Mouse (Mus musculus) liver, adult 2 months (tissue): Measurements from ENCODE around the gene Maml3. TPM values are rescaled to one million over a fixed set of nuclear protein-coding genes. Genes with fewer than 3 reads are reported as not detected.

Experiments used
- DNase-seq: peaks from one replicate; pipeline ENCODE4 v3.0.0-alpha.2; 2011; ENCODE audit warnings: low read depth, low spot score; ENCODE audit errors: extremely low read depth
- H3K27ac ChIP-seq: fragments of 200-500 bp; replicated peaks from 2 replicates; pipeline ENCODE4 v1.5.1; 2012; ENCODE audit warnings: low read depth, mild to moderate bottlenecking, control low read depth, inconsistent platforms, low read length; ENCODE audit not compliant: insufficient read depth
- H3K27me3 ChIP-seq: fragments of 200-500 bp; 2 replicates; pipeline ENCODE4 v1.6.1; 2012; ENCODE audit warnings: mild to moderate bottlenecking, moderate library complexity, low read length, inconsistent platforms; ENCODE audit not compliant: control insufficient read depth, insufficient read depth
- H3K36me3 ChIP-seq: fragments of 200-500 bp; 2 replicates; pipeline ENCODE4 v1.6.1; 2012; ENCODE audit warnings: low read length, inconsistent platforms; ENCODE audit not compliant: control insufficient read depth, insufficient read depth
- H3K4me1 ChIP-seq: fragments of 200-500 bp; 2 replicates; pipeline ENCODE4 v1.6.1; 2011; ENCODE audit warnings: low read length; ENCODE audit not compliant: control insufficient read depth, insufficient read depth
- H3K4me3 ChIP-seq: fragments of 200-500 bp; 2 replicates; pipeline ENCODE4 v1.5.1; 2011; ENCODE audit warnings: low read depth, mild to moderate bottlenecking, control low read depth, low read length, moderate library complexity; ENCODE audit not compliant: insufficient read depth
- H3K79me2 ChIP-seq: fragments of 200-500 bp; 2 replicates; pipeline ENCODE4 v1.6.1; 2012; ENCODE audit warnings: inconsistent platforms, mild to moderate bottlenecking, low read length, moderate library complexity; ENCODE audit not compliant: control insufficient read depth, insufficient read depth
- H3K9ac ChIP-seq: fragments of 200-500 bp; 2 replicates; pipeline ENCODE4 v1.6.1; 2012; ENCODE audit warnings: low read depth, mild to moderate bottlenecking, control low read depth, inconsistent platforms, low read length
- CTCF ChIP-seq: fragments of 200-500 bp; IDR thresholded peaks from 2 replicates; pipeline ENCODE4 v1.5.1; 2011; ENCODE audit warnings: low read depth, low read length, control low read depth
- POLR2A ChIP-seq: fragments of 200-500 bp; IDR thresholded peaks from 2 replicates; pipeline ENCODE4 v1.6.1; 2011; ENCODE audit warnings: low read length, control low read depth; ENCODE audit not compliant: insufficient read depth; ENCODE audit errors: extremely low read depth
- WGBS: fragments of 180-500 bp; shearing (Covaris S2); methylation state at CpG from one replicate; pipeline ENCODE4 v1.1.7; 2018; 5-methylcytosine and 5-hydroxymethylcytosine counted together
- polyA plus RNA-seq: library from polyadenylated mRNA; depleted of rRNA; stranded (reverse); fragments of >200 nt; gene quantifications from 2 replicates; pipeline ENCODE4 v1.2.3, GENCODE M21; 2012
- total RNA-seq: library from RNA; depleted of rRNA; stranded (reverse); fragments of >200 nt; gene quantifications from 2 replicates; pipeline ENCODE4 v1.2.3, GENCODE M21; 2014

The Maml3 gene
- total and polyA plus RNA-seq, 2 experiments = 0.64 to 0.92 TPM

GRCm38 (mm10) chr3:51729109-51729918 is 375.6 kb downstream of the Maml3 start:
- no peak for DNase-seq
- Histone ChIP-seq H3K27me3 (no peaks in the 10 kb centered on the region), H3K9ac (no peak overlapping the region), H3K79me2 (no peaks in the 10 kb centered on the region), H3K36me3 (no peaks in the 10 kb centered on the region), H3K27ac (no peak overlapping the region), H3K4me3 (no peak overlapping the region), H3K4me1 (0 out of 2 replicates have a peak, but pooled peaks cover 2% of the 10 kb centered on the region)
- TF ChIP-seq CTCF (no peak), POLR2A (no peak)
- 93% methylated on average over 14 of the region's 14 CpGs for WGBS

- no peak for TF ChIP-seq CTCF
- no peak for TF ChIP-seq POLR2A
- 0 out of 2 replicates have a peak overlapping the region, but pooled peaks have one; percentile 28 for H3K9ac ChIP-seq
- 61% methylated on average over 12 of the region's 12 CpGs for WGBS
- H3K36me3 ChIP-seq = no peaks in the 10 kb centered on the region
- H3K79me2 ChIP-seq = no peaks in the 10 kb centered on the region
- H3K4me3 ChIP-seq = no peak overlapping the region
- H3K4me1 ChIP-seq = 0 out of 2 replicates have a peak, but pooled peaks cover 2% of the 10 kb centered on the region
- H3K27ac ChIP-seq = no peak overlapping the region
- H3K27me3 ChIP-seq = no peaks in the 10 kb centered on the region
- no peak for DNase-seq
Measured at GRCm38 (mm10) chr3:51728456-51728855, 376.4 kb downstream of the Maml3 start.

GRCm38 (mm10) chr3:51727968-51728367 is 376.9 kb downstream of the Maml3 start:
- no peak for DNase-seq
- H3K79me2 ChIP-seq = no peaks in the 10 kb centered on the region
- peak overlapping the region; percentile 44; the same call in 1 of the 2 replicates for H3K27ac ChIP-seq
- 59% methylated on average over 8 of the region's 8 CpGs for WGBS
- H3K36me3 ChIP-seq = no peaks in the 10 kb centered on the region
- TF ChIP-seq POLR2A (no peak), CTCF (no peak)
- 0 out of 2 replicates have a peak, but pooled peaks cover 2% of the 10 kb centered on the region for H3K4me1 ChIP-seq
- no peak overlapping the region for H3K4me3 ChIP-seq
- no peak overlapping the region for H3K9ac ChIP-seq
- no peaks in the 10 kb centered on the region for H3K27me3 ChIP-seq

GRCm38 (mm10) chr3:51727487-51727886 is 377.4 kb downstream of the Maml3 start:
- no peak for TF ChIP-seq POLR2A
- TF ChIP-seq CTCF = no peak
- no peaks in the 10 kb centered on the region for H3K36me3 ChIP-seq
- no peak overlapping the region for H3K9ac ChIP-seq
- 72% methylated on average over 3 of the region's 3 CpGs for WGBS
- no peaks in the 10 kb centered on the region for H3K79me2 ChIP-seq
- DNase-seq = no peak
- no peaks in the 10 kb centered on the region for H3K27me3 ChIP-seq
- H3K4me3 ChIP-seq = no peak overlapping the region
- H3K4me1 ChIP-seq = 0 out of 2 replicates have a peak, but pooled peaks cover 2% of the 10 kb centered on the region
- no peak overlapping the region for H3K27ac ChIP-seq

GRCm38 (mm10) chr3:51726257-51726656 is 378.6 kb downstream of the Maml3 start:
- Histone ChIP-seq H3K27ac (no peak overlapping the region), H3K4me1 (0 out of 2 replicates have a peak, but pooled peaks cover 2% of the 10 kb centered on the region)
- no peak for DNase-seq

GRCm38 (mm10) chr3:51719982-51720381 is 384.9 kb downstream of the Maml3 start:
- TF ChIP-seq CTCF = no peak
- TF ChIP-seq POLR2A = no peak

More at GRCm38 (mm10) chr3:51726257-51726656, 378.6 kb downstream of the Maml3 start:
- Histone ChIP-seq H3K27me3 (no peaks in the 10 kb centered on the region), H3K9ac (no peak overlapping the region), H3K4me3 (no peak overlapping the region), H3K36me3 (no peaks in the 10 kb centered on the region), H3K79me2 (no peaks in the 10 kb centered on the region)
- TF ChIP-seq CTCF (no peak), POLR2A (no peak)
- WGBS = 77% methylated on average over 6 of the region's 6 CpGs

More at GRCm38 (mm10) chr3:51719982-51720381, 384.9 kb downstream of the Maml3 start:
- Histone ChIP-seq H3K4me3 (no peak overlapping the region), H3K27me3 (no peaks in the 10 kb centered on the region), H3K79me2 (no peaks in the 10 kb centered on the region), H3K36me3 (no peaks in the 10 kb centered on the region), H3K4me1 (no peaks in the 10 kb centered on the region; the same call in 1 of the 2 replicates), H3K9ac (no peak overlapping the region), H3K27ac (no peak overlapping the region)
- DNase-seq = no peak
- WGBS = 74% methylated on average over 1 of the region's 1 CpGs
